Mouse (Mus musculus) thymus, postnatal 4 days (tissue): Measurements from ENCODE around the gene Ptprk.

Experiments
- DNase-seq: peaks from one replicate; pipeline ENCODE4 v3.0.0; 2021

The Ptprk gene

DNA sequence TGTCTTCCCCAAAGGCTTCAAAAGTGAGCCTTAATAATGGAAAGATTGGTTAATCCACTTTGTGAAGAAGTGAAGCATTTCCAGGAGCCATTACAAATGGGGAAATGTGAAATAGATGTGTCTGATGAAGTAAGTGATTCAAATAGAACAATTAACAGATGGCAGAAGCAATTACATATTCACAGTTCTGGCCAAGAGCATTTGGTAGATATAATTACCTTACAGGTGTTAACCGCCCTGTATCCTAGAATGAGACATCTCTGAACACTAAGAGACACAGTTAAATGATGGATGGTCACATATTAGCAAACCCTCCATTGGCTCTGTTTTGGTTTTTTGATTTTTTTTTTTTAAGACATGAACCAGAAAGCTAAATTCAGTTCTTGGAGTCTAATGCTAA, 361.5 kb downstream of the Ptprk start:
- DNase-seq, result no peak

DNA sequence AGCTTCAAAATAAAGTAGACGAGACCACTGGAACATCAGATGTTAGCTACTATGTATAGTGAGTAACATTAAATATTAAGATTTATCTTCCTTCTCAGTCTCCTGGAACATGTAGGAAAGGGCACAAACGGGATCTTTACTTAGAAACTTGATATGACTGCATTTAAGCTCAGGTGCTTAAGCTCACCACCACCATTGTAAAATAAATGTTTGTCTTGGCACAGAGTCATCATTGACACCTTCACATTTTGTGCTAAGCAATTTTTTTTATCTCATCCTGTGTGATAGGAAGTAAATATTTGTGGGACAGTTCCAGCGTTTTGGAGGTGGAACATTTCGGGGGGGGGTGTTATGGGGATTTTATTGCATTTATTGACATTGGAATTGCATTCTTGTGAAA, 375.2 kb downstream of the Ptprk start:
- no peak for DNase-seq

GRCm38 (mm10) chr10:28450642-28451041, 376.0 kb downstream of the Ptprk start:
- no peak for DNase-seq

- no peak for DNase-seq
Measured at GRCm38 (mm10) chr10:28458027-28458426, 383.4 kb downstream of the Ptprk start.

GRCm38 (mm10) chr10:28459963-28460362, 385.3 kb downstream of the Ptprk start:
- no peak for DNase-seq

DNA sequence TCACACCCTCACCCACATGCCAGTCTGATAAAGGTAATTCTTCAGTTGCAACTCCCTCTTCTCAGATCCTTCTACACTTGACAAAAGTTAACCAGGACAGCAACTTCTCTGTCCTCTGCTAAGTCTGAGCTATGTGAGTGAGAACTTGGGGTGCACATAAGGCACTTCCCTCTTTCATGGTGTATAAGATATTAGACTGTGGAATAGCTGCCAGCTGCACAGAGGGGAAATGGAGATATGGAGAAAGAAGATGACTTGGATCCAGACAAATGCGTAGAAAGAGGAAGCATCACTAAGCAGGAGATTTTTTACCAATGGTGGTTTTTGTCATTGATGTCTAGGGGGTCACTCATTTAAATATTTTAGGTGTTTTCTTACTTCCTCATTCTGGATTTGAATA, 389.1 kb downstream of the Ptprk start:
- DNase-seq, result no peak

- no peak for DNase-seq
Measured at GRCm38 (mm10) chr10:28464766-28465548, 390.3 kb downstream of the Ptprk start.

DNA sequence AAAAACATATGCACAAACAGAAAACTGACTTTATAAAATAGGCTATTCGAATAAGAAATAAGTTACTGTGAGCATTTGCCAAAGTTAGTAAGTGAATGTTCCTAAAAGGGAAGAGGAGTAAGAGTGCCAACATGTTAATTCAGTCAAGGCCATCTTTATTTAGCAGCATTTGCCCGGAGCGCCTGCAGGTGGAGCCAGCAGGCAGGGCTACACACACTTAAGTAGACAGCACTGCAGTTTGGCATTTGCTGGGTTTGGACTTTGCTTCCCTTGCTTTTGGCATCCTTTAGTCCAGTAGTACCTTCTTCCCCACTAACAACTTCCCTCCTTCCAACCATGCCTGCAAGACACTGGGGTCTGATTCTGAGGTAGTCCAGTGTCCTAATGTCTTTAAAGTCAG, 411.0 kb downstream of the Ptprk start:
- peak; percentile 85 for DNase-seq

DNA sequence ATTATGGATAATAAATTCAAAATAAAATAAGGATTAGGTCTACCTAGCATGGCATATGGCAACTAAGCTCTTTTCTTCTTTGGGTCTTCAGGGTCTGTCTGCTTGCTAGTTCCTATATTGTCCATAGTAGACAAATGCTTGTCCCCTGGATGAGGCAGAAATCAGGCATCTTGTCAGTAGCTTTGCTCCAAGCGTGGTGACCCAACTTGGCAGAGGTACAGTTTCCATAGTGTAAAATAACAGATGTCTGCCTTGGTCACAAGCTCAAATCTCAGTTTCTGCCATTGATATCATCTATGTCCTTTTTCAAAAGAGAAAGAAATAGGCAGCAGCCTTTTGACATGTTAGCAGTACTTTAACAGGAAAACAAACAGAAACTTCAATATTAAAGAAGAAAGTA, 416.4 kb downstream of the Ptprk start:
- no peak for DNase-seq

GRCm38 (mm10) chr10:28492206-28492605, 417.6 kb downstream of the Ptprk start:
- DNase-seq, result no peak

- DNase-seq, result no peak
Measured at GRCm38 (mm10) chr10:28492870-28493269, 418.2 kb downstream of the Ptprk start.

- DNase-seq, result no peak
Measured at GRCm38 (mm10) chr10:28493271-28493861, 418.7 kb downstream of the Ptprk start.

- no peak for DNase-seq
Measured at GRCm38 (mm10) chr10:28497791-28498190, 423.2 kb downstream of the Ptprk start.

- DNase-seq, result no peak
Measured at GRCm38 (mm10) chr10:28498504-28498903, 423.9 kb downstream of the Ptprk start.

- peak; percentile 68 for DNase-seq
Measured at GRCm38 (mm10) chr10:28513601-28514000, 439.0 kb downstream of the Ptprk start.

GRCm38 (mm10) chr10:28516147-28516546, 441.5 kb downstream of the Ptprk start:
- DNase-seq, result peak; percentile 49

DNA sequence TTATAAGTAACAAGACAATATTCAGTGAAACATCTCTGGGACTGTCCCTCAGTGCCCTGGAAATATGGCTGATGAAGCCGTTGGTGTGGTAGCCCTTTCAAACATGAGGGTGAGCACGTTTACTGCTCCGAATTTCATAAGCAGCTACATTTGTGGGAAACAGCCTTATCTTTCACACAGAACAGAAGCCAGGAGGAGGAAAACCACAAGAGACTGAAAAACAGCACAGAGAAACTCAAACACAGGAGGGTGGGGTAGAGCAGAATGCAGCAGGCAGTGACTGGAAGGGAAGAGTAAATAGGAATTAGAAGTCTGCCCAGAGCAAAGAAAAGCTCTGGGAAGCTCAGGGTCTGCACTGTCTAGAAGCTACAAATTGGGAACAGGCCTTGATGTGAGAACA, 443.7 kb downstream of the Ptprk start:
- peak; percentile 35 for DNase-seq

GRCm38 (mm10) chr10:28519861-28520260, 445.2 kb downstream of the Ptprk start:
- DNase-seq, result no peak

- no peak for DNase-seq
Measured at GRCm38 (mm10) chr10:28523992-28524735, 449.5 kb downstream of the Ptprk start.

- DNase-seq, result no peak
Measured at GRCm38 (mm10) chr10:28540595-28540994, 466.0 kb downstream of the Ptprk start.

DNA sequence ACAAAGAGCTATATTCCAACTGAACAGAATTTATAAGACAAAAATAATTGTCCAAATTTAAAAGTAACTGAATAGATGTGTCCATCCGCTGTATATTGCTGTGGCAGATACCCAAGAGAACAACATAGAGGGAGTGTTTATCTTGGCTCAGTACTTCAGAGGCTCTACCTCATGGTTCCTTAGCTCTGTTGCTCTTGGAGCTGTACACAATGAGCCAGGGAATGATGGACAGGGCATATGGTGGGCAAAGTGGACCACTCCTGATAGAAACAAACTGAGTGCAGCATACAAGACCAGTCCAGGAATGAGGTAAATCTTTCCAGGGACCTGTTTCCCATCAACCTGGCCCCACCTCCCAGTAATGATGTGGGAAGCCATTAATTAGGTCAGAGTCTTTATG, 468.1 kb downstream of the Ptprk start:
- no peak for DNase-seq

GRCm38 (mm10) chr10:28550549-28550948, 475.9 kb downstream of the Ptprk start:
- no peak for DNase-seq

- peak; percentile 47 for DNase-seq
Measured at GRCm38 (mm10) chr10:28552068-28552467, 477.4 kb downstream of the Ptprk start.

- DNase-seq, result no peak
Measured at GRCm38 (mm10) chr10:28564110-28564674, 489.6 kb downstream of the Ptprk start.
